Mouse (Mus musculus) hindbrain, embryonic 16.5 days (tissue): ENCODE measurements around the gene Reep3. TPM values are rescaled to one million over a fixed set of nuclear protein-coding genes. Genes with fewer than 3 reads are reported as not detected.

Source experiments
- ATAC-seq: fragments of 200-750 bp; cut with Nextera tagmentation; 2 replicates; pipeline ENCODE4 v1.8.0; 2017; ENCODE audit warnings: moderate TSS enrichment, moderate library complexity
- H3K27ac ChIP-seq: fragments of 300-500 bp; sonication (generic); 2 replicates; pipeline ENCODE4 v1.5.1; 2014; ENCODE audit warnings: low read depth, mild to moderate bottlenecking, control low read depth, low read length, moderate library complexity
- H3K27me3 ChIP-seq: fragments of 300-500 bp; sonication (generic); replicated peaks from 2 replicates; pipeline ENCODE4 v1.6.1; 2014; ENCODE audit warnings: low read length; ENCODE audit not compliant: control insufficient read depth, insufficient read depth
- H3K36me3 ChIP-seq: fragments of 300-500 bp; sonication (generic); 2 replicates; pipeline ENCODE4 v1.6.1; 2014; ENCODE audit warnings: mild to moderate bottlenecking, low read length, moderate library complexity, mixed read lengths; ENCODE audit not compliant: control insufficient read depth, insufficient read depth
- H3K4me1 ChIP-seq: fragments of 300-500 bp; sonication (generic); 2 replicates; pipeline ENCODE4 v1.6.1; 2014; ENCODE audit warnings: low read depth, low read length; ENCODE audit not compliant: control insufficient read depth, insufficient read depth
- H3K4me2 ChIP-seq: fragments of 300-500 bp; sonication (generic); 2 replicates; pipeline ENCODE4 v1.6.1; 2014; ENCODE audit warnings: mild to moderate bottlenecking, low read length, control low read depth, moderate library complexity
- H3K4me3 ChIP-seq: fragments of 300-500 bp; sonication (generic); 2 replicates; pipeline ENCODE4 v1.5.1; 2014; ENCODE audit warnings: mild to moderate bottlenecking, low read length, control low read depth, moderate library complexity
- H3K9ac ChIP-seq: fragments of 300-500 bp; sonication (generic); 2 replicates; pipeline ENCODE4 v1.6.1; 2014; ENCODE audit warnings: low read depth, mild to moderate bottlenecking, control low read depth, low read length, moderate library complexity
- H3K9me3 ChIP-seq: fragments of 300-500 bp; sonication (generic); 2 replicates; pipeline ENCODE4 v1.6.1; 2014; ENCODE audit warnings: mild to moderate bottlenecking, low read length, moderate library complexity; ENCODE audit not compliant: control insufficient read depth
- WGBS: fragments of 180-500 bp; shearing (Covaris S2); extraction: QIAGEN DNeasy Blood & Tissue Kit; methylation state at CpG from one replicate; pipeline ENCODE4 v1.1.7; 2014; 5-methylcytosine and 5-hydroxymethylcytosine counted together
- polyA plus RNA-seq: library from polyadenylated mRNA; unstranded; fragments of >200 nt; fragmentation: Nextera tagmentation; extraction: Ambion mirVana; gene quantifications from 2 replicates; pipeline ENCODE4 v1.2.1, GENCODE M21; 2015

Reep3 gene
- polyA plus RNA-seq, 1 experiment from 2014 or later, result 32.7 TPM

DNA sequence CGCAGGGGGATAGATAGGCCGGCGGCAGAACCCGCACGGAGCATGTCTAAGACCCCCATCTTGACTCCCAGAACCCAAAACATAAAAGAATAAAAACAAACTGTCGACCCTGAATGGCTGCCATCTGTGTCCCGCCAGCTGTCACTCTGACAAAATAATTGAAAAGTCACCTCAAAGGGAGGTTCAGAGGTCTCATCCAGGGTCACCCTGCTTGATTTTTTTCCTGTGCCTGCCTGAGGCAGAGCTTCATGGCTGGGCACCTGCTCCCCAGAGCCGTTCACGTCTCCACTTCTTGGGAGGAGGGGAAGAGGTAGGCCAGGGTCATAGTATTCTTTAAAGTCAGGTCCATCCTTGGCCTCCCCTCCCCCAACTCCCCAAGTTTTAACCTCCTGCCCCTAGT lies 7.8 kb upstream of the Reep3 start:
- 13% methylated on average over 9 of the region's 9 CpGs for WGBS
- Histone ChIP-seq H3K9me3 (no peaks in the 10 kb centered on the region), H3K36me3 (no peaks in the 10 kb centered on the region), H3K4me2 (no peak overlapping the region), H3K4me3 (no peak overlapping the region), H3K9ac (no peak overlapping the region), H3K27me3 (no peaks in the 10 kb centered on the region), H3K27ac (no peak overlapping the region), H3K4me1 (peaks cover 58% of the 10 kb centered on the region)
- ATAC-seq, result no peak

DNA sequence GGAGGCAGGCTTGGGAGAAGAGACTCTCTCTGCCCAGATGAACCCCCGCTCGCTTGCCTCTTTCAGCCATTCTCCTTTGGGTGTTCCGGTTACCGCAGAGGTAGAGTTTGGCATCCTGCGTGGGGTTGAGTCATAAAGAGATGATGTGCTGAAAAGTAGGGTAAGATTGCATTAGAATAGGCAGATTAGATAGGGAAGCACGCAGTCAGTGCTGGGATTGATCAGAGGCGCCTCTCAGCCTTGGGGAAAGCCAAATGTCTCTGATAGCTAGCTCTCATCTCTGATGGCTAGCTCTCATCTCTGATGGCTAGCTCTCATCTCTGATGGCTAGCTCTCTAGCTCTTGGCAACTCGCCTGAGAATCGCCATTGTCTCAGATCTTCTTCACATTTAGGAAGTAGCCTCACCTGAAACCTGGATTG lies 4.1 kb upstream of the Reep3 start:
- H3K36me3 ChIP-seq, result no peaks in the 10 kb centered on the region
- H3K27me3 ChIP-seq, result no peaks in the 10 kb centered on the region
- ATAC-seq, result no peak
- 60% methylated on average over 9 of the region's 9 CpGs for WGBS
- H3K4me2 ChIP-seq, result no peak overlapping the region
- H3K27ac ChIP-seq, result no peak overlapping the region
- no peaks in the 10 kb centered on the region for H3K9me3 ChIP-seq
- no peak overlapping the region for H3K4me3 ChIP-seq
- peaks cover 57% of the 10 kb centered on the region for H3K4me1 ChIP-seq
- H3K9ac ChIP-seq, result no peak overlapping the region

DNA sequence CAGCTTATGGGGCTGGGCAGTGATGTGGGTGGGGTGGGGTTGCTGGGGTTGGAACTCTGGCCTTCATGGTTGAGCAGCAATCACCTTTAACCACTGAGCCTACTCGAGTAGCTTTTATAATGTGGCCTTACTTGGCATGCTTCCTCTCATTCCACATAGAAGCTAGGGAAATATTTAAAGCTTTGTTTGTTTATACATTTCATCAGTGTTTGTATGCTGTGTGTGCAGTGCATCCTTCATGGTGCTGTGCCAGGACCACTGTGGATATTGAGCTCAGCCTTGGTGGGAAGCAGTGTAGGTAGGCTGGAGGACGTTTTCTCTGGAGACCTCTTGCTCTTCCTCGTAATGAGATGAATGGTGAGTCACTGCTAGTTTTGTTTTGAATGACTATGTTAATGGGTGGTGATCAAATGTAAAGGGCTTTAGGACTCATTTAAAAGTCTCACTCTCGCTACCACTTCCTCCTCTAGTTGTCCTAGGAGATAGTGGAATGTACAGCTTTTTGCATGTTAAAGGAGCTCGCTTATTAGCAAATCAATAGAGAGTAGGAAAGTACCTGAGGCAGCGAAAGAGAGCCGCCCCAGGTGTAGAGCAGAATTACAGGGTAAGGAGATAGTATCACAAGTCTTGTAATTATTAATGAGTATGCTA lies 3.4 kb upstream of the Reep3 start:
- Histone ChIP-seq H3K4me3 (no peak overlapping the region), H3K9ac (no peak overlapping the region), H3K36me3 (no peaks in the 10 kb centered on the region), H3K9me3 (no peaks in the 10 kb centered on the region), H3K4me1 (peaks cover 50% of the 10 kb centered on the region), H3K4me2 (no peak overlapping the region), H3K27me3 (no peaks in the 10 kb centered on the region), H3K27ac (no peak overlapping the region)
- 25% methylated on average over 7 of the region's 7 CpGs for WGBS
- ATAC-seq, result no peak

DNA sequence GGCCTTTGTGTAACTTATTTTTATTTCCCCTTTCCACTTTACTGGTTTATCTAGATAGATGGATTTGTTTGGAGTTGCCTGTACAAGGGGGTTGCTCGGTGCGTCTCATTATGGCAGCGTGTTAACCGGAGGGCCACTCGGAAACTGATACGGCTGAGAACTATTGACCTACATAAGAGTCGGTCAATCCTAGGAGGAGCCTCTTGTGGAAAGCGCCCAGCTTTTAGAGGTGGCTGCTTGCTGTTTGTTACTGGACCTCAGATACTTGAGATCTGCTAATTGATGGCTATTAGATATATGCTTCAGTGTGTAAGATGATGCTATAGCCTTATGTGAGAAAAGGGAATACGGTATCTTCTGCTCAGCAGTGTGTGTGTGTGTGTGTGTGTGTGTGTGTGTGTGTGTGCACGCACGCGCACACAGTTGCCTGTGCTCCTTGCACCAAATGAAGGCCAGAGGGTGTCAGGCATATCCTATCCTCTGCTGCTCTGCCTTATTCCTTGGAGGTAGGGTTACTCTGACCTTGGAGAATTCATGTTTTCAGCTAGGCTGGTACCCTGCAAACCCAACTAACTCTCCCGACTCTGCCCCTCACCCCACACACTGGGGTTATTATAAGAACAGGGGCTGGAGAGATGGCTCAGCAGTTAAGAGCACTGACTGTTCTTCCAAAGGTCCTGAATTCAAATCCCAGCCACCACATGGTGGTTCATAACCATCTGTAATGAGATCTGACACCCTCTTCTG lies 2.6 kb upstream of the Reep3 start:
- ATAC-seq, result no peak
- no peaks in the 10 kb centered on the region for H3K9me3 ChIP-seq
- 50% methylated on average over 13 of the region's 13 CpGs for whole genome bisulfite sequencing
- H3K36me3 ChIP-seq, result no peaks in the 10 kb centered on the region
- no peaks in the 10 kb centered on the region for H3K27me3 ChIP-seq
- H3K4me3 ChIP-seq, result peak overlapping the region; percentile 13
- H3K27ac ChIP-seq, result no peak overlapping the region
- H3K9ac ChIP-seq, result no peak overlapping the region
- peaks cover 45% of the 10 kb centered on the region for H3K4me1 ChIP-seq
- H3K4me2 ChIP-seq, result peak overlapping the region; percentile 85

DNA sequence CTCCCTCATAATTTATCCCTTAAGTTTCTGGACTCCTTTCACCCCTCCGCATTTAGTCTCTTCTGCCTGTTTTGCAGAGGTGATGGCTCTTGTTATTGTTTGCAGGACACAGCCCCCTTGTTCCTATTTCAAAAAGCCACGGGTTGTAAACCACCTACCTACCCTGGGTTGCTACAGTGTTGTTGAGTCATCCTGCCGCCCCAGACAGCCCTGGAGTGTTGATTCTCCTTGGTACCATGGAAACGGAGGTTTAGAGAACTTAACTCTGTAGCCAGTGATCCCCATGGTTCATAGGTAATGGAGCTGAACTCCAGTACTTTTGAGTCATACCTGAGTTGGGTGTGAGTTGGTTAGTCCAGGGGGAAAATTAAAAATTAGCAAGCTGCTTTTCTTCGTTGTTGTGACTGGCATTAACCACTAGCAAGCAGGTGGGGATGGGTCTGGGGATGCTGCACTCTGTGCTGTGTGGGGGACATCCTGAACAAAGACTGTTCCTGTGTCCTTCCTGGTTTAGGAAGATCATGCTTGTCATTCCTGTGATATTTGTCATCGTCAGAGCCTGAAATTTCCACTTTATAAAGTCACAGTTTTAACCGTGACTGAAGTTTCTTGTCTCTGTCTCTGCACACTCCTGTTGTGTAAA lies 1.8 kb upstream of the Reep3 start:
- Histone ChIP-seq H3K9me3 (no peaks in the 10 kb centered on the region), H3K4me1 (peaks cover 38% of the 10 kb centered on the region), H3K9ac (peak overlapping the region; percentile 54), H3K36me3 (no peaks in the 10 kb centered on the region), H3K4me3 (peak overlapping the region; percentile 93), H3K27me3 (no peaks in the 10 kb centered on the region), H3K4me2 (peak overlapping the region; percentile 85), H3K27ac (0 out of 2 replicates have a peak overlapping the region, but pooled peaks have one; percentile 3)
- WGBS, result 8% methylated on average over 7 of the region's 7 CpGs
- no peak for ATAC-seq

DNA sequence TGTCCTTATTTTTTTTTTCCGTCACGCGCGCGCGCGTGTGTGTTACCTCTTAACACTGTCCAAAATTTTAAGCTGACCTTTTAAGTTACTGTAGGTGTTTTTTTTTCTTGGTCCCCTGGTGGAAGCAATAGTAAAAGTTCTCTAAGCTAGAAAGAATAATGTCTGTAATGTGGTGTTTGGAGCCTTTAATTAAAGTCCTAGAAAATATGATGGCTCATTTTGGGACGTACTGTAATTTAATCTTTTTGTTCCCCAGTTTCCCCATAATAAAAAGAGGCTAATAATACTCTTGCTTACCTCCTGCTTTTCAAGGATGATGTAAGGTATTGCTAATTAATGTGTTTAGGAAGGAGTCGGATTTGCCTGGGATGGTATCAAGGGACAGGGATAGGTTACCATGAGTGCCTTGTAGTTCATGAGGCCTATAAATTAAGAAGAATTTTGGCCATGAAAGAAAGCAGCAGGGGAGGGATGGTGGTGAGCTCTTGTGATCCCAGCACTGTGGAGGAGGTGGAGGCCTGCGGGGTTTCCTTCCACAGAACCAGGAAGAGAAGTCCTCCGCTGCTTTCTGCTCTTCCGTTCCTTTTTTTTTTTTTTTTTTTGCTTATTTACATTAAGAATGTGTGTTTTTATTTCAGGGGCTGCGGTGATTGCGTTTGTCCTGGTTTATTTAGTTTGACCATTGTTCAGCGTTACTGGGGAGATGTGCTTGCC lies 849 bp upstream of the Reep3 start:
- peaks cover 34% of the 10 kb centered on the region for H3K4me1 ChIP-seq

DNA sequence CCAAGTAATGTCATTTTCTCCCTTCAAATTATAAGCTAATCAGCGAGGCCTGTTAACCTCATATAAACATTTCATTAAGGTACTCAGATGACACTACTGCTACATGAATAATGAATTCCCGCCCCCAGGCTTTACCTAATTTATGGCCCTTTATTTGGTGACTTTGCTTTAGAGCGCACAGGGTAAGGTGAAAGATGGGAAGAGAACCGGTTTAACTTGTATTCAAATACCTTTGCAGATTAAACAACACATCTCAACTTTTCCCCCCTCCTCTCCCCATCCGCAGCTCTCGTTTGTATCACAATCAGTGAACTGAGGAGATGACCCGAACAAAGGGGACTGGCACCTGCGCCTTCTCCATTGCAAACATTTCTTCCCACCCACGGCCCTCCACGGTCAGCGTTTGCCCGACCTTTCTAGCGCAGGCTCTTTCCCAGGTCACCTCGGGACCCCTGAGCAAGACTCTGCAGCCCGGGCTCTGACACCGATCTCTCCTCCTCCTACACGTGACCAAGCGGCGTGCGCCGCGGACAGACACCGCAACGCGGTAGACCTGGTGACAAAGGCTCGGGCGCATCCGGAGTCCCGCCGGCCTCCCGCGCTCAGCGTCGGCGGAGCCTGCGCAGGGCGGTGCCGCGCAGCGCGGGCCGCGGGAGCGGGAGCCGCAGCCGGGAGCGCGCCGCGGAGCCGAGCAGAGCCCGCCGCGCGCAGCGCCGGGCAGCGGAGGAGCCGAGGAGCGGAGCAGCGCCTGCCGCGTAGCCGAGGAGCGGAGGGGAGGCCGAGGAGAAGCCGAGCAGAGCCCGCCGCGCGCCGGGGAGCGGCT lies 736 bp downstream of the Reep3 start, which contains the start of gene Jmjd1c:
Jmjd1c (plus strand) TSS at position 328 of the 823 bp plus-strand sequence.
- Histone ChIP-seq H3K9me3 (no peaks in the 10 kb centered on the region), H3K27me3 (no peaks in the 10 kb centered on the region), H3K9ac (peak within 1 kb of the TSS; percentile 100), H3K4me1 (peaks cover 34% of the 10 kb centered on the region), H3K4me2 (peak within 1 kb of the TSS; percentile 85), H3K36me3 (no peaks in the 10 kb centered on the region), H3K4me3 (peak within 1 kb of the TSS; percentile 93), H3K27ac (peak within 1 kb of the TSS; percentile 100)
- under 1% methylated on average over 72 of the region's 73 CpGs for WGBS
- ATAC-seq, result peak; percentile 92

More for the DNA sequence above, 849 bp upstream of the Reep3 start:
- Histone ChIP-seq H3K4me2 (peak overlapping the region; percentile 85), H3K27me3 (no peaks in the 10 kb centered on the region), H3K27ac (peak overlapping the region; percentile 100; the same call in 1 of the 2 replicates), H3K9me3 (no peaks in the 10 kb centered on the region), H3K4me3 (peak overlapping the region; percentile 93), H3K36me3 (no peaks in the 10 kb centered on the region), H3K9ac (peak overlapping the region; percentile 100)
- WGBS, result under 1% methylated on average over 15 of the region's 15 CpGs
- no peak for ATAC-seq

DNA sequence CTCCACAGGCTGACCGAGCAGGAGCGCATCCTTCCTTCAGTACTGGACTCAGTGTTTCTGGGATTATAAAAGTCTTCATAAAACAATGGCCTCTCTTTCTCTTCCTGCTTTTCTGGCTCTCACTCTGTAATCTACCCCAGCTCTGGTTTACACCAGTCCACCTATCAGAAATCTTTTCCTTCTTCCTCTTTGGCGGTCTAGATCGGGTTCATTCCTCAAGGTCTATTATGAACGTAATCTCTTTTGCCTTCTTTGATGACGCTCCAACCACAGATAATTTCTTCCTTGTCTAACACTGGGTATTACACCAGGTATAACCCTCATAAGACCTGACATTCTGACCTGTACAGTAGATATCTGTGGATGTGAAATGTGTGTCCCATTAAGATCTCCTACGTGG lies 1.8 kb downstream of the Reep3 start:
- ATAC-seq, result no peak
- 81% methylated on average over 7 of the region's 7 CpGs for WGBS
- H3K4me2 ChIP-seq, result peak overlapping the region; percentile 85
- no peak overlapping the region for H3K9ac ChIP-seq
- H3K27ac ChIP-seq, result no peak overlapping the region
- H3K4me1 ChIP-seq, result peaks cover 24% of the 10 kb centered on the region
- no peak overlapping the region for H3K4me3 ChIP-seq
- H3K27me3 ChIP-seq, result no peaks in the 10 kb centered on the region
- no peaks in the 10 kb centered on the region for H3K36me3 ChIP-seq
- no peaks in the 10 kb centered on the region for H3K9me3 ChIP-seq
